Mouse (Mus musculus) lung, adult 2 months (tissue): Measurements from ENCODE around the gene Prkar1a. TPM values are rescaled to one million over a fixed set of nuclear protein-coding genes. Genes with fewer than 3 reads are reported as not detected.

Experiments
- DNase-seq: peaks from one replicate; pipeline ENCODE4 v3.0.0; 2022
- H3K4me1 ChIP-seq: fragments of 200-500 bp; 2 replicates; pipeline ENCODE4 v1.6.1; 2011; ENCODE audit warnings: low read length; ENCODE audit not compliant: control insufficient read depth, insufficient read depth
- H3K4me3 ChIP-seq: fragments of 200-500 bp; replicated peaks from 2 replicates; pipeline ENCODE3; 2011; ENCODE audit warnings: low read depth, mild to moderate bottlenecking, control low read depth, low read length; ENCODE audit errors: extremely low read depth
- CTCF ChIP-seq: fragments of 200-500 bp; IDR thresholded peaks from 2 replicates; pipeline ENCODE4 v1.5.1; 2011; ENCODE audit warnings: mild to moderate bottlenecking, low read length, control low read depth; ENCODE audit not compliant: insufficient read depth
- POLR2A ChIP-seq: fragments of 200-500 bp; IDR thresholded peaks from 2 replicates; pipeline ENCODE4 v1.6.1; 2011; ENCODE audit warnings: low read depth, mild to moderate bottlenecking, control low read depth, low read length, borderline replicate concordance; ENCODE audit errors: extremely low read depth
- WGBS: fragments of 180-500 bp; shearing (Covaris S2); methylation state at CpG from one replicate; pipeline ENCODE4 v1.1.7; 2018; 5-methylcytosine and 5-hydroxymethylcytosine counted together
- polyA plus RNA-seq: library from polyadenylated mRNA; depleted of rRNA; stranded (reverse); fragments of >200 nt; gene quantifications from 2 replicates; pipeline ENCODE4 v1.2.3, GENCODE M21; 2012

Gene Prkar1a
- polyA plus RNA-seq, 1 experiment: 128 TPM

DNA sequence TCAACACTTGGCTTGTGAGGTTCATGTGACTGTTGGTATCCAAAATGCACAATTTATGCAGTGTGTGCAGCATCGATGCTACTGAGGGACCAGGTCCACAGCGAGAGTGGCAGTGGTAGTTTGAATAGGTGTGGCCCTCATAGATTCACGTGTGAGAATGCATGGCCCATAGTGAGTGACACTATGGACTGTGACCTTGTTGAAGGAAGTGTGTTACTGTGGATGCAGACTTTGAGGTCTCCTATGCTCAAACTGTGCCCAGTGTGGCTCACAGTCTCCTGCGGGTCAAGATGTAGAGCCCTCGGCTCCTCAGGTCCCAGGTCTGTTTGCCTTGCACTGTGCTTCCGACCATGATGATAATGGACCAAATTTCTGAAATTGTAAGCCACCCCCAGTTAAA, 33.0 kb downstream of the Prkar1a start:
- H3K4me3 ChIP-seq: no peak overlapping the region
- no peak for TF ChIP-seq POLR2A
- no peak for TF ChIP-seq CTCF
- 92% methylated on average over 6 of the region's 6 CpGs for WGBS
- no peak for DNase-seq
- no peaks in the 10 kb centered on the region for H3K4me1 ChIP-seq

GRCm38 (mm10) chr11:109689539-109689938, 40.3 kb downstream of the Prkar1a start:
- no peaks in the 10 kb centered on the region for H3K4me1 ChIP-seq
- H3K4me3 ChIP-seq: no peak overlapping the region
- 77% methylated on average over 4 of the region's 4 CpGs for WGBS
- no peak for TF ChIP-seq CTCF
- TF ChIP-seq POLR2A: no peak
- no peak for DNase-seq

DNA sequence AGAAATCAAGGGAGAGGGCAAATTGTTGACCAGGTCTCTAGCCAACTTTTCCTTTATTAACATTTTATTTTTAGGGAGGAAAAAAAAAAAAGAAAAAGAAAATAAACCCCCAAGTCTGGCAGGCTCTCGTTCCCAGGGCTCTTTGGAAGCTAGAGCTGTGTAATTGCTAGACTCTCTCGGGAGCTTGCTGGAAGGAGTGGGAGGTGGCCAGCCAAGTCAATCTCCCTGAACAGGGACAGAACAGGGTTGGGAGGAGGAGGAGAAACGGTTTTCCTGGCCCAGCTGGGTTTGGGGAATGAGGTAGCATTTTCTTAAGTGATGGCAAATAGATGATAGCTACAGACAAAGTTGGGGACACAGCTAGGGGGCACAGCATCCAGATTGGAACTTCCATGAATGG, 43.5 kb downstream of the Prkar1a start:
- Histone ChIP-seq H3K4me1 (no peaks in the 10 kb centered on the region), H3K4me3 (no peak overlapping the region)
- no peak for DNase-seq
- TF ChIP-seq CTCF (no peak), POLR2A (no peak)
- WGBS: 28% methylated on average over 3 of the region's 3 CpGs

- WGBS: 88% methylated on average over 4 of the region's 4 CpGs
Observed at GRCm38 (mm10) chr11:109696519-109696918, 47.3 kb downstream of the Prkar1a start.

GRCm38 (mm10) chr11:109697089-109697643, 48.0 kb downstream of the Prkar1a start:
- Histone ChIP-seq H3K4me1 (no peaks in the 10 kb centered on the region), H3K4me3 (no peak overlapping the region)
- WGBS: 83% methylated on average over 5 of the region's 5 CpGs
- DNase-seq: no peak
- no peak for TF ChIP-seq POLR2A
- TF ChIP-seq CTCF: no peak

More at GRCm38 (mm10) chr11:109696519-109696918, 47.3 kb downstream of the Prkar1a start:
- Histone ChIP-seq H3K4me1 (no peaks in the 10 kb centered on the region), H3K4me3 (no peak overlapping the region)
- TF ChIP-seq CTCF: no peak
- no peak for TF ChIP-seq POLR2A
- DNase-seq: no peak

DNA sequence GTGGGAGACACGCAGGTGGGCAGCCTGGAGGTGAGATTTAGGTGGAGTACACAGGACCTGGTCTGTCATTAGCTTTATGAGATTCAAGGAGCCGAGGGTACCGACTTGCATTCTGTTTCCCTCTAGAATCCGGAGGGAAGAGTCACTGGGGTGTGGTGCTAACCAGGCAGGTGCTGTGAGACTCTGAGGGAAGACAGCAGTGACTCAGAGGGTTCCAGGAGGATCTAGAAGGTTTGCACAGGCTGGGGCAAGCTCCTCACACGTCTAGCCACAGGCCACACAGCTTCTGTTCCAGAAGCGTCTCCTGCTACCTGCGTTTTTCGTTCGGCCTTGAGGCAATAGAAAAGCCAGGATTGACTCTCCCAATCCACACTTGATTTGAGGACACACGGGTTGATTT, 49.5 kb downstream of the Prkar1a start:
- no peak for DNase-seq
- no peak for TF ChIP-seq CTCF
- TF ChIP-seq POLR2A: no peak
- no peaks in the 10 kb centered on the region for H3K4me1 ChIP-seq
- H3K4me3 ChIP-seq: no peak overlapping the region
- WGBS: 84% methylated on average over 10 of the region's 10 CpGs

GRCm38 (mm10) chr11:109699784-109700183, 50.6 kb downstream of the Prkar1a start:
- Histone ChIP-seq H3K4me3 (no peak overlapping the region), H3K4me1 (no peaks in the 10 kb centered on the region)
- 62% methylated on average over 2 of the region's 2 CpGs for WGBS
- DNase-seq: no peak
- TF ChIP-seq POLR2A: no peak
- TF ChIP-seq CTCF: no peak

DNA sequence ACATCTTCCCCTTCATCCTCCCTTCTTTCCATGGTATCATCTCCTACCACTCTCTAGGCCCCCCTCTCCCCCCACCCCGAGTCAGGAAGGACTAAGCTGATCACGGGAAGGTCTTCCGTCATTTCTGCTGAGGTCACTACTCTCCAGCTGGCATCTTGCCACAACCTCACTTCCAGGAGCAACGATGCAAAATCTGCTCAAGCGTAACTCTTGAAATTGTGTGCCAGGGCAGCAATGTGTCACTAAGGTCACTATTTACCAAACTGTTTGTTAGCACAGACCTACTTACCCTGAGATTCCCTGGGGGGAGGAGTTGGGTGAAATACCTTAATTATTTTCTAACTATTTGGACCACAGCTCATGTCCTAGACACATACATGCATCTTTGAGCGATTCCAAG, 51.6 kb downstream of the Prkar1a start:
- H3K4me3 ChIP-seq: no peak overlapping the region
- no peaks in the 10 kb centered on the region for H3K4me1 ChIP-seq
- WGBS: 41% methylated on average over 6 of the region's 6 CpGs
- TF ChIP-seq POLR2A (no peak), CTCF (no peak)
- no peak for DNase-seq

- 60% methylated on average over 10 of the region's 10 CpGs for WGBS
- TF ChIP-seq CTCF (no peak), POLR2A (no peak)
- 0 out of 2 replicates have a peak, but pooled peaks cover 2% of the 10 kb centered on the region for H3K4me1 ChIP-seq
- H3K4me3 ChIP-seq: no peak overlapping the region
- no peak for DNase-seq
Observed at GRCm38 (mm10) chr11:109702031-109702815, 53.0 kb downstream of the Prkar1a start.

- 78% methylated on average over 9 of the region's 9 CpGs for WGBS
- no peak for DNase-seq
- no peak for TF ChIP-seq CTCF
- TF ChIP-seq POLR2A: no peak
Observed at GRCm38 (mm10) chr11:109703845-109704244, 54.6 kb downstream of the Prkar1a start.

More at GRCm38 (mm10) chr11:109703845-109704244, 54.6 kb downstream of the Prkar1a start:
- H3K4me3 ChIP-seq: no peak overlapping the region
- 0 out of 2 replicates have a peak, but pooled peaks cover 2% of the 10 kb centered on the region for H3K4me1 ChIP-seq
